Mouse (Mus musculus): ENCODE results near the gene Taf8.

DNA sequence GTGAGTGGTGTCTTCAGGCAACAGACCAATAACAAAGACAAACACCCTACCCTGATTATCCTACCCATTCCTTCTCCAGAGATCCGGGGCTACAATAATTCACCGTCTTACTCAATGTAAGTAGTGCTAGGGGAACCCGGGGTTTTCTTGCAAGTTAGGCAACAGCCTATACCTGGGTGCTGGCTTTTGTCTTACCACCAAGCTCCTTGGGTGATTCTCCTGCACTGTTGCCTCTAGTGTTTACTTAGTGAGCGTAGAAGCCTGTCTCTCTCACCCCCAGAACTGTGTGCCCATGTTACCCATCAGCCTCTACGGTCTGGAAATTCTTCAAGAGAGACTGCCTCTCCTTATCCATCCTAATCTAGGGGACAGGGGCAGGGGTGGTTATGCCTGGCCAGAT, 2.1 kb upstream of the Taf8 start:
- no peak for TF ChIP-seq ZNF384 (IDR thresholded peaks at IDR 0.05; ENCODE audit: low read depth, low read length)
- TF ChIP-seq HCFC1 (IDR thresholded peaks at IDR 0.05; ENCODE audit: borderline replicate concordance, insufficient read depth, low read length) = no peak
- no peak for TF ChIP-seq CHD2 (IDR thresholded peaks at IDR 0.05; ENCODE audit: low read depth, low read length)

All from ES-E14 (cell line).